Mouse (Mus musculus): ENCODE data around the gene Vmn1r210. TPM values are rescaled to one million over a fixed set of nuclear protein-coding genes. Genes with fewer than 3 reads are reported as not detected.
A peak's percentile ranks its signal among the peaks of the same experiment; 100 is the strongest.
"Not testable (repeated sequence)": the region's sequence is repeated elsewhere in the genome, so short reads cannot be mapped to it uniquely, and the experiment has no call there.

The Vmn1r210 gene
- not detected in 2 replicates for polyA plus RNA-seq (2015; fragmentation: Nextera tagmentation; extraction: Ambion mirVana)

- no peak for ATAC-seq
- H3K9ac ChIP-seq (ENCODE audit: low read depth, low read length) = no peak within 1 kb of the TSS
- 51% methylated on average over 4 of the region's 4 CpGs for WGBS
These were observed at the start of gene Vmn1r210 for GRCm38 (mm10) chr13:22831248-22831647. TSS of gene Vmn1r210 (minus strand) at chr13:22831348.

GRCm38 (mm10) chr13:22879257-22879656 lies 48.1 kb upstream of the Vmn1r210 start:
- no peaks in the 10 kb centered on the region for H3K4me1 ChIP-seq (replicated peaks; ENCODE audit: control insufficient read depth, insufficient read depth, low read length)
- TF ChIP-seq CTCF (IDR thresholded peaks at IDR 0.05; ENCODE audit: low read depth) = peak; percentile 37

More at GRCm38 (mm10) chr13:22831248-22831647, at the start of gene Vmn1r210:
- Histone ChIP-seq H3K27ac (ENCODE audit: low read depth, low read length) (no peak within 1 kb of the TSS), H3K4me1 (replicated peaks; ENCODE audit: control insufficient read depth, insufficient read depth, low read length) (no peaks in the 10 kb centered on the region), H3K4me3 (ENCODE audit: low read depth, low read length) (no peak within 1 kb of the TSS), H3K9me3 (ENCODE audit: control insufficient read depth) (no peaks in the 10 kb centered on the region), H3K27me3 (replicated peaks; ENCODE audit: control insufficient read depth, insufficient read depth, low read length) (no peaks in the 10 kb centered on the region), H3K4me2 (replicated peaks; ENCODE audit: low read depth) (no peak within 1 kb of the TSS), H3K36me3 (ENCODE audit: control insufficient read depth, insufficient read depth) (no peaks in the 10 kb centered on the region)
- TF ChIP-seq CTCF (IDR thresholded peaks at IDR 0.05; ENCODE audit: low read depth) = no peak

GRCm38 (mm10) chr13:22857461-22857860 lies 26.3 kb upstream of the Vmn1r210 start, which contains the start of gene Vmn1r211:
TSS of gene Vmn1r211 (minus strand) at chr13:22857561.
- WGBS = 70% methylated on average over 1 of the region's 1 CpGs
- H3K27ac ChIP-seq (ENCODE audit: low read depth, low read length) = no peak within 1 kb of the TSS

More at GRCm38 (mm10) chr13:22879257-22879656, 48.1 kb upstream of the Vmn1r210 start:
- Histone ChIP-seq H3K36me3 (ENCODE audit: control insufficient read depth, insufficient read depth) (no peaks in the 10 kb centered on the region), H3K4me2 (replicated peaks; ENCODE audit: low read depth) (no peak overlapping the region), H3K4me3 (ENCODE audit: low read depth, low read length) (no peak overlapping the region), H3K27me3 (replicated peaks; ENCODE audit: control insufficient read depth, insufficient read depth, low read length) (no peaks in the 10 kb centered on the region), H3K27ac (ENCODE audit: low read depth, low read length) (no peak overlapping the region), H3K9me3 (ENCODE audit: control insufficient read depth) (no peaks in the 10 kb centered on the region), H3K9ac (ENCODE audit: low read depth, low read length) (no peak overlapping the region)
- no peak for ATAC-seq
- 96% methylated on average over 1 of the region's 1 CpGs for WGBS

GRCm38 (mm10) chr13:22854760-22855159 lies 23.6 kb upstream of the Vmn1r210 start:
- WGBS = 74% methylated on average over 4 of the region's 4 CpGs
- H3K9ac ChIP-seq (ENCODE audit: low read depth, low read length) = no peak overlapping the region
- H3K27ac ChIP-seq (ENCODE audit: low read depth, low read length) = no peak overlapping the region
- no peak for ATAC-seq
- no peak overlapping the region for H3K4me2 ChIP-seq (replicated peaks; ENCODE audit: low read depth)
- H3K4me1 ChIP-seq (replicated peaks; ENCODE audit: control insufficient read depth, insufficient read depth, low read length) = no peaks in the 10 kb centered on the region
- H3K36me3 ChIP-seq (ENCODE audit: control insufficient read depth, insufficient read depth) = no peaks in the 10 kb centered on the region
- no peak for TF ChIP-seq CTCF (IDR thresholded peaks at IDR 0.05; ENCODE audit: low read depth)
- no peaks in the 10 kb centered on the region for H3K9me3 ChIP-seq (ENCODE audit: control insufficient read depth)
- no peak overlapping the region for H3K4me3 ChIP-seq (ENCODE audit: low read depth, low read length)
- no peaks in the 10 kb centered on the region for H3K27me3 ChIP-seq (replicated peaks; ENCODE audit: control insufficient read depth, insufficient read depth, low read length)

More at GRCm38 (mm10) chr13:22857461-22857860, 26.3 kb upstream of the Vmn1r210 start, which contains the start of gene Vmn1r211:
- Histone ChIP-seq H3K4me2 (replicated peaks; ENCODE audit: low read depth) (no peak within 1 kb of the TSS), H3K27me3 (replicated peaks; ENCODE audit: control insufficient read depth, insufficient read depth, low read length) (no peaks in the 10 kb centered on the region), H3K4me3 (ENCODE audit: low read depth, low read length) (no peak within 1 kb of the TSS), H3K9ac (ENCODE audit: low read depth, low read length) (no peak within 1 kb of the TSS), H3K36me3 (ENCODE audit: control insufficient read depth, insufficient read depth) (no peaks in the 10 kb centered on the region), H3K9me3 (ENCODE audit: control insufficient read depth) (no peaks in the 10 kb centered on the region), H3K4me1 (replicated peaks; ENCODE audit: control insufficient read depth, insufficient read depth, low read length) (no peaks in the 10 kb centered on the region)
- no peak for ATAC-seq
- TF ChIP-seq CTCF (IDR thresholded peaks at IDR 0.05; ENCODE audit: low read depth) = no peak

- no peak overlapping the region for H3K4me3 ChIP-seq (ENCODE audit: low read depth, low read length)
- H3K27ac ChIP-seq (ENCODE audit: low read depth, low read length) = no peak overlapping the region
- H3K4me2 ChIP-seq (replicated peaks; ENCODE audit: low read depth) = no peak overlapping the region
- no peak for TF ChIP-seq CTCF (IDR thresholded peaks at IDR 0.05; ENCODE audit: low read depth)
- 82% methylated on average over 1 of the region's 1 CpGs for WGBS
- no peak for ATAC-seq
- no peaks in the 10 kb centered on the region for H3K36me3 ChIP-seq (ENCODE audit: control insufficient read depth, insufficient read depth)
- no peaks in the 10 kb centered on the region for H3K9me3 ChIP-seq (ENCODE audit: control insufficient read depth)
- H3K4me1 ChIP-seq (replicated peaks; ENCODE audit: control insufficient read depth, insufficient read depth, low read length) = no peaks in the 10 kb centered on the region
- H3K9ac ChIP-seq (ENCODE audit: low read depth, low read length) = no peak overlapping the region
- no peaks in the 10 kb centered on the region for H3K27me3 ChIP-seq (replicated peaks; ENCODE audit: control insufficient read depth, insufficient read depth, low read length)
These were observed 15.7 kb upstream of the Vmn1r210 start for GRCm38 (mm10) chr13:22846798-22847197.

GRCm38 (mm10) chr13:22844304-22844703 lies 13.2 kb upstream of the Vmn1r210 start:
- not testable (repeated sequence) for H3K9me3 ChIP-seq (ENCODE audit: control insufficient read depth); H3K36me3 ChIP-seq (ENCODE audit: control insufficient read depth, insufficient read depth); H3K4me1 ChIP-seq (replicated peaks; ENCODE audit: control insufficient read depth, insufficient read depth, low read length); ATAC-seq; H3K27ac ChIP-seq (ENCODE audit: low read depth, low read length); H3K4me3 ChIP-seq (ENCODE audit: low read depth, low read length); H3K4me2 ChIP-seq (replicated peaks; ENCODE audit: low read depth); H3K27me3 ChIP-seq (replicated peaks; ENCODE audit: control insufficient read depth, insufficient read depth, low read length); H3K9ac ChIP-seq (ENCODE audit: low read depth, low read length)
- 73% methylated on average over 3 of the region's 3 CpGs for WGBS

GRCm38 (mm10) chr13:22829395-22829794 lies 1.8 kb downstream of the Vmn1r210 start:
- not testable (repeated sequence) for H3K27me3 ChIP-seq (replicated peaks; ENCODE audit: control insufficient read depth, insufficient read depth, low read length)
- 39% methylated on average over 7 of the region's 7 CpGs for WGBS

GRCm38 (mm10) chr13:22821601-22822000 lies 9.5 kb downstream of the Vmn1r210 start:
- H3K27me3 ChIP-seq (replicated peaks; ENCODE audit: control insufficient read depth, insufficient read depth, low read length); H3K4me1 ChIP-seq (replicated peaks; ENCODE audit: control insufficient read depth, insufficient read depth, low read length); H3K9ac ChIP-seq (ENCODE audit: low read depth, low read length); H3K36me3 ChIP-seq (ENCODE audit: control insufficient read depth, insufficient read depth); ATAC-seq; H3K9me3 ChIP-seq (ENCODE audit: control insufficient read depth); H3K27ac ChIP-seq (ENCODE audit: low read depth, low read length); H3K4me2 ChIP-seq (replicated peaks; ENCODE audit: low read depth); H3K4me3 ChIP-seq (ENCODE audit: low read depth, low read length): not testable (repeated sequence)
- WGBS = 76% methylated on average over 1 of the region's 1 CpGs

More at GRCm38 (mm10) chr13:22829395-22829794, 1.8 kb downstream of the Vmn1r210 start:
- H3K4me2 ChIP-seq (replicated peaks; ENCODE audit: low read depth); H3K36me3 ChIP-seq (ENCODE audit: control insufficient read depth, insufficient read depth); ATAC-seq; H3K4me3 ChIP-seq (ENCODE audit: low read depth, low read length); H3K4me1 ChIP-seq (replicated peaks; ENCODE audit: control insufficient read depth, insufficient read depth, low read length); H3K9ac ChIP-seq (ENCODE audit: low read depth, low read length); H3K27ac ChIP-seq (ENCODE audit: low read depth, low read length); H3K9me3 ChIP-seq (ENCODE audit: control insufficient read depth): not testable (repeated sequence)

GRCm38 (mm10) chr13:22809582-22809981 lies 21.6 kb downstream of the Vmn1r210 start, which contains the start of gene Vmn1r209:
TSS of gene Vmn1r209 (minus strand) at chr13:22809682.
- not testable (repeated sequence) for H3K4me3 ChIP-seq (ENCODE audit: low read depth, low read length); H3K4me2 ChIP-seq (replicated peaks; ENCODE audit: low read depth); H3K27me3 ChIP-seq (replicated peaks; ENCODE audit: control insufficient read depth, insufficient read depth, low read length); H3K27ac ChIP-seq (ENCODE audit: low read depth, low read length); H3K4me1 ChIP-seq (replicated peaks; ENCODE audit: control insufficient read depth, insufficient read depth, low read length); ATAC-seq; H3K9ac ChIP-seq (ENCODE audit: low read depth, low read length); H3K36me3 ChIP-seq (ENCODE audit: control insufficient read depth, insufficient read depth); H3K9me3 ChIP-seq (ENCODE audit: control insufficient read depth)
